Mouse (Mus musculus) intestine, embryonic 16.5 days (tissue): ENCODE data around the gene Smg6. TPM values are rescaled to one million over a fixed set of nuclear protein-coding genes. Genes with fewer than 3 reads are reported as not detected.

ENCODE experiments used
- ATAC-seq: fragments of 200-750 bp; cut with Nextera tagmentation; 2 replicates; pipeline ENCODE4 v1.8.0; 2017; ENCODE audit warnings: moderate TSS enrichment, moderate library complexity
- H3K27ac ChIP-seq: fragments of 300-500 bp; sonication (generic); 2 replicates; pipeline ENCODE4 v1.5.1; 2014; ENCODE audit warnings: mild to moderate bottlenecking, low read length
- H3K27me3 ChIP-seq: fragments of 300-500 bp; sonication (generic); replicated peaks from 2 replicates; pipeline ENCODE4 v1.6.1; 2014; ENCODE audit warnings: low read length, control low read depth, mixed read lengths; ENCODE audit not compliant: control insufficient read depth, insufficient read depth
- H3K36me3 ChIP-seq: fragments of 300-500 bp; sonication (generic); 2 replicates; pipeline ENCODE4 v1.6.1; 2014; ENCODE audit warnings: low read length, control low read depth; ENCODE audit not compliant: control insufficient read depth, insufficient read depth
- H3K4me1 ChIP-seq: fragments of 300-500 bp; sonication (generic); 2 replicates; pipeline ENCODE4 v1.6.1; 2014; ENCODE audit warnings: low read length, control low read depth, mixed read lengths; ENCODE audit not compliant: control insufficient read depth, insufficient read depth
- H3K4me2 ChIP-seq: fragments of 300-500 bp; sonication (generic); 2 replicates; pipeline ENCODE4 v1.6.1; 2014; ENCODE audit warnings: low read depth, low read length, control low read depth
- H3K4me3 ChIP-seq: fragments of 300-500 bp; sonication (generic); 2 replicates; pipeline ENCODE4 v1.5.1; 2014; ENCODE audit warnings: mild to moderate bottlenecking, low read length
- H3K9ac ChIP-seq: fragments of 300-500 bp; sonication (generic); 2 replicates; pipeline ENCODE4 v1.6.1; 2014; ENCODE audit warnings: low read depth, low read length
- H3K9me3 ChIP-seq: fragments of 300-500 bp; sonication (generic); 2 replicates; pipeline ENCODE4 v1.6.1; 2016; ENCODE audit warnings: low read length, control low read depth; ENCODE audit not compliant: control insufficient read depth
- WGBS: fragments of 180-500 bp; shearing (Covaris S2); extraction: QIAGEN DNeasy Blood & Tissue Kit; methylation state at CpG from one replicate; pipeline ENCODE4 v1.1.7; 2014; 5-methylcytosine and 5-hydroxymethylcytosine counted together
- polyA plus RNA-seq: library from polyadenylated mRNA; unstranded; fragments of >200 nt; fragmentation: Nextera tagmentation; extraction: Ambion mirVana; gene quantifications from 2 replicates; pipeline ENCODE4 v1.2.1, GENCODE M21; 2015

Smg6 gene
- polyA plus RNA-seq, 1 experiment from 2014 or later = 11.4 TPM

- H3K27ac ChIP-seq = peak overlapping the region; percentile 16
- no peak overlapping the region for H3K9ac ChIP-seq
- ATAC-seq = no peak
- WGBS = 51% methylated on average over 5 of the region's 5 CpGs
- no peaks in the 10 kb centered on the region for H3K9me3 ChIP-seq
- no peaks in the 10 kb centered on the region for H3K27me3 ChIP-seq
- no peak overlapping the region for H3K4me3 ChIP-seq
- no peak overlapping the region for H3K4me2 ChIP-seq
- H3K36me3 ChIP-seq = no peaks in the 10 kb centered on the region
- H3K4me1 ChIP-seq = peaks cover 47% of the 10 kb centered on the region
Measured at GRCm38 (mm10) chr11:75136666-75137398, 211.2 kb downstream of the Smg6 start.

GRCm38 (mm10) chr11:75139122-75139963 is 213.7 kb downstream of the Smg6 start:
- Histone ChIP-seq H3K9me3 (no peaks in the 10 kb centered on the region), H3K36me3 (no peaks in the 10 kb centered on the region), H3K27me3 (no peaks in the 10 kb centered on the region), H3K4me1 (peaks cover 48% of the 10 kb centered on the region), H3K9ac (peak overlapping the region; percentile 28; the same call in 1 of the 2 replicates), H3K27ac (peak overlapping the region; percentile 78), H3K4me3 (no peak overlapping the region), H3K4me2 (no peak overlapping the region)
- peak; percentile 55 for ATAC-seq
- 25% methylated on average over 11 of the region's 11 CpGs for WGBS

- Histone ChIP-seq H3K36me3 (no peaks in the 10 kb centered on the region), H3K9ac (no peak overlapping the region), H3K27ac (peak overlapping the region; percentile 78), H3K9me3 (no peaks in the 10 kb centered on the region), H3K4me1 (peaks cover 44% of the 10 kb centered on the region), H3K4me2 (no peak overlapping the region), H3K27me3 (no peaks in the 10 kb centered on the region), H3K4me3 (no peak overlapping the region)
- no peak for ATAC-seq
- WGBS = 59% methylated on average over 5 of the region's 5 CpGs
Measured at GRCm38 (mm10) chr11:75140431-75140830, 214.8 kb downstream of the Smg6 start.

- Histone ChIP-seq H3K4me2 (no peak overlapping the region), H3K9ac (no peak overlapping the region), H3K27me3 (no peaks in the 10 kb centered on the region), H3K4me1 (peaks cover 42% of the 10 kb centered on the region), H3K36me3 (no peaks in the 10 kb centered on the region), H3K9me3 (no peaks in the 10 kb centered on the region), H3K4me3 (no peak overlapping the region), H3K27ac (peak overlapping the region; percentile 78)
- ATAC-seq = no peak
- WGBS = 43% methylated on average over 3 of the region's 3 CpGs
Measured at GRCm38 (mm10) chr11:75141038-75141437, 215.4 kb downstream of the Smg6 start.

GRCm38 (mm10) chr11:75141913-75142312 is 216.3 kb downstream of the Smg6 start:
- ATAC-seq = peak; percentile 36
- no peaks in the 10 kb centered on the region for H3K36me3 ChIP-seq
- H3K4me2 ChIP-seq = no peak overlapping the region
- no peaks in the 10 kb centered on the region for H3K9me3 ChIP-seq
- 33% methylated on average over 1 of the region's 1 CpGs for WGBS
- no peaks in the 10 kb centered on the region for H3K27me3 ChIP-seq
- peaks cover 41% of the 10 kb centered on the region for H3K4me1 ChIP-seq
- peak overlapping the region; percentile 78 for H3K27ac ChIP-seq
- H3K9ac ChIP-seq = peak overlapping the region; percentile 20; the same call in 1 of the 2 replicates
- H3K4me3 ChIP-seq = no peak overlapping the region

- no peaks in the 10 kb centered on the region for H3K9me3 ChIP-seq
- H3K4me2 ChIP-seq = no peak overlapping the region
- 69% methylated on average over 4 of the region's 4 CpGs for WGBS
- peak overlapping the region; percentile 7; the same call in 1 of the 2 replicates for H3K27ac ChIP-seq
- H3K27me3 ChIP-seq = no peaks in the 10 kb centered on the region
- H3K36me3 ChIP-seq = no peaks in the 10 kb centered on the region
- H3K4me1 ChIP-seq = peaks cover 49% of the 10 kb centered on the region
- no peak overlapping the region for H3K4me3 ChIP-seq
- H3K9ac ChIP-seq = no peak overlapping the region
- no peak for ATAC-seq
Measured at GRCm38 (mm10) chr11:75142749-75143148, 217.1 kb downstream of the Smg6 start.

GRCm38 (mm10) chr11:75145841-75146240 is 220.2 kb downstream of the Smg6 start:
- Histone ChIP-seq H3K9ac (no peak overlapping the region), H3K4me1 (peaks cover 39% of the 10 kb centered on the region)
- no peak for ATAC-seq

GRCm38 (mm10) chr11:75147106-75147845 is 221.7 kb downstream of the Smg6 start:
- 22% methylated on average over 11 of the region's 11 CpGs for WGBS
- peak overlapping the region; percentile 58 for H3K9ac ChIP-seq
- no peak overlapping the region for H3K4me2 ChIP-seq
- peak overlapping the region; percentile 94 for H3K27ac ChIP-seq
- H3K9me3 ChIP-seq = no peaks in the 10 kb centered on the region
- H3K36me3 ChIP-seq = no peaks in the 10 kb centered on the region
- no peaks in the 10 kb centered on the region for H3K27me3 ChIP-seq
- H3K4me1 ChIP-seq = peaks cover 27% of the 10 kb centered on the region
- no peak overlapping the region for H3K4me3 ChIP-seq
- ATAC-seq = peak; percentile 75

More at GRCm38 (mm10) chr11:75145841-75146240, 220.2 kb downstream of the Smg6 start:
- H3K27me3 ChIP-seq = no peaks in the 10 kb centered on the region
- 52% methylated on average over 2 of the region's 2 CpGs for WGBS
- H3K9me3 ChIP-seq = no peaks in the 10 kb centered on the region
- H3K4me3 ChIP-seq = no peak overlapping the region
- peak overlapping the region; percentile 26; the same call in 1 of the 2 replicates for H3K27ac ChIP-seq
- no peak overlapping the region for H3K4me2 ChIP-seq
- H3K36me3 ChIP-seq = no peaks in the 10 kb centered on the region

GRCm38 (mm10) chr11:75147846-75148168 is 222.2 kb downstream of the Smg6 start:
- peak overlapping the region; percentile 58 for H3K9ac ChIP-seq
- WGBS = 20% methylated on average over 3 of the region's 3 CpGs
- H3K4me3 ChIP-seq = no peak overlapping the region
- 0 out of 2 replicates have a peak overlapping the region, but pooled peaks have one; percentile 16 for H3K4me2 ChIP-seq
- no peaks in the 10 kb centered on the region for H3K36me3 ChIP-seq
- peak; percentile 91 for ATAC-seq
- H3K27ac ChIP-seq = peak overlapping the region; percentile 94
- no peaks in the 10 kb centered on the region for H3K27me3 ChIP-seq
- H3K9me3 ChIP-seq = no peaks in the 10 kb centered on the region
- peaks cover 25% of the 10 kb centered on the region for H3K4me1 ChIP-seq
